16 mouse cellular contexts compared by ENCODE assay signal in genomic region chr14:74099696-74100095, GRCm38 (mm10).
"Had no signal": no experiment of that assay in that cellular context is flagged by ENCODE, and none has a peak within 500 bp of the region (broad histone marks: within the 10 kb centered on the region; RNA-seq: fewer than 3 reads in every experiment).

No protein-coding gene starts in this region.

- DNase-seq: kidney, postnatal 14 days; lung, embryonic 14.5 days; lung, postnatal 10 days; right cerebral cortex, postnatal 4 days; spleen, adult 18-20 months; thymus, adult 18-20 months; thymus, postnatal 14 days had no signal

- H3K4me2 ChIP-seq: liver, embryonic 11.5 days; liver, embryonic 15.5 days; lung, embryonic 14.5 days; midbrain, embryonic 11.5 days; midbrain, embryonic 15.5 days; neural tube, embryonic 12.5 days had no signal

- H3K27ac ChIP-seq: left cerebral cortex, adult 2 months; limb, embryonic 10.5 days; liver, embryonic 15.5 days; macrophage; midbrain, embryonic 15.5 days; neural tube, embryonic 12.5 days had no signal

- ATAC-seq: midbrain, embryonic 15.5 days had no signal

- H3K9me3 ChIP-seq: limb, embryonic 10.5 days; liver, embryonic 15.5 days; megakaryocyte, embryonic 14.5 days; midbrain, embryonic 15.5 days; neural tube, embryonic 12.5 days had no signal

- H3K4me3 ChIP-seq: left cerebral cortex, adult 2 months; limb, embryonic 10.5 days; liver, embryonic 15.5 days; megakaryocyte, embryonic 14.5 days; midbrain, embryonic 15.5 days; neural tube, embryonic 12.5 days had no signal

- H3K4me1 ChIP-seq: limb, embryonic 10.5 days; liver, embryonic 15.5 days; megakaryocyte, embryonic 14.5 days; midbrain, embryonic 15.5 days; neural tube, embryonic 12.5 days had no signal

- H3K27me3 ChIP-seq: liver, embryonic 15.5 days; megakaryocyte, embryonic 14.5 days; midbrain, embryonic 15.5 days; neural tube, embryonic 12.5 days had no signal

- H3K36me3 ChIP-seq: limb, embryonic 10.5 days; liver, embryonic 15.5 days; midbrain, embryonic 15.5 days; neural tube, embryonic 12.5 days had no signal

- H3K9ac ChIP-seq: liver, embryonic 15.5 days; lung, embryonic 14.5 days; midbrain, embryonic 15.5 days; neural tube, embryonic 12.5 days had no signal
